Mouse (Mus musculus) forebrain, embryonic 10.5 days (tissue): ENCODE measurements at regions not wholly inside any gene's neighbourhood (a gene's known extent, or its start where the extent isn't known, plus 50 kb on each side); places are given as distances from the start of the nearest gene placed in this dataset.
A peak's percentile ranks its signal among the peaks of the same experiment; 100 is the strongest.

ENCODE experiments used
- DNase-seq: peaks from one replicate; pipeline ENCODE4 v3.0.0-alpha.2; 2017; ENCODE audit warnings: low spot score; ENCODE audit errors: extremely low spot score
- H3K27ac ChIP-seq: fragments of 300-500 bp; sonication (generic); 2 replicates; pipeline ENCODE4 v1.5.1; 2016; ENCODE audit warnings: mild to moderate bottlenecking
- H3K27me3 ChIP-seq: fragments of 300-500 bp; sonication (generic); 2 replicates; pipeline ENCODE4 v1.6.1; 2016; ENCODE audit warnings: mild to moderate bottlenecking; ENCODE audit not compliant: poor library complexity, severe bottlenecking
- H3K36me3 ChIP-seq: fragments of 300-500 bp; sonication (generic); replicated peaks from 2 replicates; pipeline ENCODE4 v1.6.1; 2016; ENCODE audit warnings: mild to moderate bottlenecking, moderate library complexity
- H3K4me1 ChIP-seq: fragments of 300-500 bp; sonication (generic); 2 replicates; pipeline ENCODE4 v1.6.1; 2016
- H3K4me3 ChIP-seq: fragments of 300-500 bp; sonication (generic); 2 replicates; pipeline ENCODE4 v1.5.1; 2016; ENCODE audit warnings: mild to moderate bottlenecking, moderate library complexity
- H3K9me3 ChIP-seq: fragments of 300-500 bp; sonication (generic); 2 replicates; pipeline ENCODE4 v1.6.1; 2016; ENCODE audit warnings: mild to moderate bottlenecking, moderate library complexity
- WGBS: fragments of 180-500 bp; shearing (Covaris S2); methylation state at CpG from one replicate; pipeline ENCODE4 v1.1.7; 2016; 5-methylcytosine and 5-hydroxymethylcytosine counted together

- DNase-seq = no peak
- peaks cover 46% of the 10 kb centered on the region for H3K4me1 ChIP-seq
- peaks cover 6% of the 10 kb centered on the region for H3K9me3 ChIP-seq
- peaks cover 5% of the 10 kb centered on the region for H3K27me3 ChIP-seq
- peak overlapping the region; percentile 73 for H3K27ac ChIP-seq
- H3K36me3 ChIP-seq = no peaks in the 10 kb centered on the region
- H3K4me3 ChIP-seq = no peak overlapping the region
- 67% methylated on average over 11 of the region's 11 CpGs for WGBS
Measured at GRCm38 (mm10) chr5:118355691-118356337, 110.8 kb downstream of the 2410131K14Rik start.

- 85% methylated on average over 13 of the region's 13 CpGs for WGBS
- no peaks in the 10 kb centered on the region for H3K9me3 ChIP-seq
- peaks cover 34% of the 10 kb centered on the region for H3K4me1 ChIP-seq
- no peak for DNase-seq
- H3K27ac ChIP-seq = no peak overlapping the region
- no peak overlapping the region for H3K4me3 ChIP-seq
- H3K36me3 ChIP-seq = no peaks in the 10 kb centered on the region
- H3K27me3 ChIP-seq = peaks cover 16% of the 10 kb centered on the region
Measured at GRCm38 (mm10) chr5:118359646-118360373, 114.8 kb downstream of the 2410131K14Rik start.

GRCm38 (mm10) chr5:118360374-118361064 lies 115.5 kb downstream of the 2410131K14Rik start:
- 87% methylated on average over 15 of the region's 16 CpGs for WGBS
- Histone ChIP-seq H3K27me3 (peaks cover 16% of the 10 kb centered on the region), H3K9me3 (no peaks in the 10 kb centered on the region), H3K4me1 (peaks cover 27% of the 10 kb centered on the region), H3K36me3 (no peaks in the 10 kb centered on the region), H3K27ac (no peak overlapping the region), H3K4me3 (no peak overlapping the region)
- no peak for DNase-seq

GRCm38 (mm10) chr5:118361133-118361852 lies 116.3 kb downstream of the 2410131K14Rik start:
- Histone ChIP-seq H3K9me3 (no peaks in the 10 kb centered on the region), H3K36me3 (no peaks in the 10 kb centered on the region), H3K4me3 (no peak overlapping the region), H3K4me1 (peaks cover 20% of the 10 kb centered on the region), H3K27ac (no peak overlapping the region), H3K27me3 (peaks cover 16% of the 10 kb centered on the region)
- DNase-seq = no peak
- WGBS = 86% methylated on average over 13 of the region's 13 CpGs

GRCm38 (mm10) chr5:118361853-118362406 lies 116.9 kb downstream of the 2410131K14Rik start:
- Histone ChIP-seq H3K4me3 (no peak overlapping the region), H3K4me1 (peaks cover 19% of the 10 kb centered on the region), H3K27me3 (peaks cover 16% of the 10 kb centered on the region), H3K36me3 (no peaks in the 10 kb centered on the region), H3K27ac (no peak overlapping the region), H3K9me3 (no peaks in the 10 kb centered on the region)
- WGBS = 86% methylated on average over 8 of the region's 8 CpGs
- DNase-seq = no peak

GRCm38 (mm10) chr5:118362738-118363137 lies 117.7 kb downstream of the 2410131K14Rik start:
- Histone ChIP-seq H3K27ac (no peak overlapping the region), H3K9me3 (no peaks in the 10 kb centered on the region), H3K4me3 (no peak overlapping the region), H3K4me1 (peaks cover 19% of the 10 kb centered on the region), H3K27me3 (peaks cover 16% of the 10 kb centered on the region), H3K36me3 (no peaks in the 10 kb centered on the region)
- DNase-seq = no peak
- 63% methylated on average over 4 of the region's 4 CpGs for WGBS

GRCm38 (mm10) chr5:118363154-118363553 lies 118.1 kb downstream of the 2410131K14Rik start:
- H3K9me3 ChIP-seq = no peaks in the 10 kb centered on the region
- H3K27me3 ChIP-seq = peaks cover 16% of the 10 kb centered on the region
- no peak overlapping the region for H3K27ac ChIP-seq
- H3K4me1 ChIP-seq = peaks cover 19% of the 10 kb centered on the region
- no peaks in the 10 kb centered on the region for H3K36me3 ChIP-seq
- DNase-seq = no peak
- H3K4me3 ChIP-seq = no peak overlapping the region
- 81% methylated on average over 6 of the region's 6 CpGs for WGBS

- H3K4me1 ChIP-seq = peaks cover 19% of the 10 kb centered on the region
- no peak overlapping the region for H3K27ac ChIP-seq
- H3K36me3 ChIP-seq = no peaks in the 10 kb centered on the region
- WGBS = 88% methylated on average over 4 of the region's 4 CpGs
- no peak for DNase-seq
- no peaks in the 10 kb centered on the region for H3K9me3 ChIP-seq
- peaks cover 16% of the 10 kb centered on the region for H3K27me3 ChIP-seq
- H3K4me3 ChIP-seq = no peak overlapping the region
Measured at GRCm38 (mm10) chr5:118364646-118365045, 119.6 kb downstream of the 2410131K14Rik start.

- Histone ChIP-seq H3K27me3 (peaks cover 16% of the 10 kb centered on the region), H3K4me1 (peaks cover 18% of the 10 kb centered on the region), H3K9me3 (no peaks in the 10 kb centered on the region), H3K27ac (no peak overlapping the region), H3K36me3 (no peaks in the 10 kb centered on the region), H3K4me3 (no peak overlapping the region)
- 88% methylated on average over 7 of the region's 7 CpGs for WGBS
- DNase-seq = no peak
Measured at GRCm38 (mm10) chr5:118365196-118365595, 120.2 kb downstream of the 2410131K14Rik start.

GRCm38 (mm10) chr5:118365651-118366050 lies 120.6 kb downstream of the 2410131K14Rik start:
- H3K4me1 ChIP-seq = peaks cover 14% of the 10 kb centered on the region
- H3K36me3 ChIP-seq = no peaks in the 10 kb centered on the region
- no peak overlapping the region for H3K4me3 ChIP-seq
- 31% methylated on average over 5 of the region's 5 CpGs for WGBS
- H3K27me3 ChIP-seq = peaks cover 12% of the 10 kb centered on the region
- no peak for DNase-seq
- no peaks in the 10 kb centered on the region for H3K9me3 ChIP-seq
- no peak overlapping the region for H3K27ac ChIP-seq

GRCm38 (mm10) chr5:118367047-118367446 lies 122.0 kb downstream of the 2410131K14Rik start:
- Histone ChIP-seq H3K36me3 (no peaks in the 10 kb centered on the region), H3K9me3 (no peaks in the 10 kb centered on the region), H3K4me1 (0 out of 2 replicates have a peak, but pooled peaks cover 5% of the 10 kb centered on the region), H3K27ac (no peak overlapping the region), H3K4me3 (no peak overlapping the region), H3K27me3 (peaks cover 9% of the 10 kb centered on the region; the same call in 1 of the 2 replicates)
- no peak for DNase-seq
- 90% methylated on average over 11 of the region's 11 CpGs for WGBS

- H3K27me3 ChIP-seq = peaks cover 67% of the 10 kb centered on the region
- H3K27ac ChIP-seq = peak overlapping the region; percentile 31; the same call in 1 of the 2 replicates
- 2% methylated on average over 13 of the region's 13 CpGs for WGBS
- peaks cover 41% of the 10 kb centered on the region for H3K4me1 ChIP-seq
- no peak for DNase-seq
- no peaks in the 10 kb centered on the region for H3K36me3 ChIP-seq
- H3K4me3 ChIP-seq = peak overlapping the region; percentile 16
- H3K9me3 ChIP-seq = no peaks in the 10 kb centered on the region
Measured at GRCm38 (mm10) chr5:118373581-118373981, 128.6 kb downstream of the 2410131K14Rik start.
